Mouse (Mus musculus) liver, adult 2 months (tissue): ENCODE results near the gene G530012D18Rik.
"Not testable (repeated sequence)": the region's sequence is repeated elsewhere in the genome, so short reads cannot be mapped to it uniquely, and the experiment has no call there.

Source experiments
- CTCF ChIP-seq: fragments of 200-500 bp; IDR thresholded peaks from 2 replicates; pipeline ENCODE4 v1.5.1; 2011; ENCODE audit warnings: low read depth, low read length, control low read depth
- POLR2A ChIP-seq: fragments of 200-500 bp; IDR thresholded peaks from 2 replicates; pipeline ENCODE4 v1.6.1; 2011; ENCODE audit warnings: low read length, control low read depth; ENCODE audit not compliant: insufficient read depth; ENCODE audit errors: extremely low read depth

GRCm38 (mm10) chr1:85580578-85580977 is 5.1 kb downstream of the G530012D18Rik start:
- TF ChIP-seq CTCF, POLR2A: not testable (repeated sequence)
